Mouse (Mus musculus) c-Kit-positive CD71-positive TER-119-positive erythroid progenitor cells, embryonic 14.5 days (primary cell): Measurements from ENCODE around the gene Cdiptos.

Experiments
- DNase-seq: peaks from one replicate; pipeline ENCODE4 v3.0.0-alpha.2; 2013; ENCODE audit warnings: low spot score

The Cdiptos gene

DNA sequence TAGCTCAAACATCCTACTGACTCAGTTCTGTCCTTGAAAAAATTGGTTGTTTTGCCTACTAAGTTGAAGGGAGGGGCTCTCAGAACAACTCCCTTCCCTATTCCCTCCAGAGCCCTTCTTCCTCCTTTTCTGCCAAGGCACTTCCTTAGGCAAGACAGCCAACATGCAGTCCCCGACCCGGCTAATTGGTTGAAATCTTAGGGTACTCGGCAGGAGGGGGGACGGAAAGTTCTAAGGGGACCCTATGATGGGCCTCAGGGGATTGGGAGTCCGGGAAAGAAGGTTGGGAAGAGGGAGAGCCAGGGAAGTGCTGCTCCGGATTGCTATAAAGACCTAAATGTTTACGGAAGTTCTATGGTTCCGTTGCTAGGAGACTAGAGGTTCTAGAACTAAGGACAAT lies 405 bp downstream of the Cdiptos start:
- DNase-seq: no peak

DNA sequence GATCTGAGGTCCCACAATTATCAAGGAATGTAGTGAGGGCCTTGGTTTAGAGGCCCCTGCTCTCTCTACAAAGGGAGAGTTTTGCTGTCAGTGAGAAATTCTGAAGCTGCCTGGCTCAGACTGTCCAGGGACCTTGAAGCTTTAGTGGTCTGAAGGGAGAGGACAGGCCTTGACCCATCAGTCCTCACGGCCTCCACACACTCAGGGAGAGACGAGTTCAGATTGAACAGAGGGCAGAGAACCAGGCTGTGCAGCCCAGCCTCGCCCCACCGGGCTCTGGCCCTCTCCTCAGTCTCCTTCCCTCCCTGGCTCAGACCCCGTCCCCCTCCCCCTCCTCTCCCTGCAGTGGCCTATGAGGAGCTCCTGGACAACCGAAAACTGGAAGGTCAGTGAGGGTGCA lies 8.5 kb downstream of the Cdiptos start:
- no peak for DNase-seq

DNA sequence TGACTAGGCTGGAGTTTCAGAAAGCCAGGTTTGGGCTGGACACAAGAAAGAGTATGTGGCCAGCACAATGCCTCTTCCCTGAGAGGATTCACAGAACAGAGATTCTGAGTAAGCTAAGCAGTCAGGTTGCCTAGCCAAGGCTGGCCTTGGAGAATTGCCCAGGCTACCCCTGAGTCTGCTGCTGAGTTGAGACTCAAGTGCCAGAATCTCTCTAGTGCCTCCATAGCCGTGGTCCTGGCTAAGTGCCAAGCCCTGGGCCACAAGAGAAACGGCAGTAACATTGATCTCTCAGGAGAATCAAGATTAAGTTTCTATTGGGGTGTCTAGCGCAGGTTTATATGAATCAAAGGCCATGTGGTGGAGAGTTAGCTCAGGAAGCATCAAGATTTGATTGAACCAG lies 10.3 kb downstream of the Cdiptos start:
- DNase-seq: no peak

DNA sequence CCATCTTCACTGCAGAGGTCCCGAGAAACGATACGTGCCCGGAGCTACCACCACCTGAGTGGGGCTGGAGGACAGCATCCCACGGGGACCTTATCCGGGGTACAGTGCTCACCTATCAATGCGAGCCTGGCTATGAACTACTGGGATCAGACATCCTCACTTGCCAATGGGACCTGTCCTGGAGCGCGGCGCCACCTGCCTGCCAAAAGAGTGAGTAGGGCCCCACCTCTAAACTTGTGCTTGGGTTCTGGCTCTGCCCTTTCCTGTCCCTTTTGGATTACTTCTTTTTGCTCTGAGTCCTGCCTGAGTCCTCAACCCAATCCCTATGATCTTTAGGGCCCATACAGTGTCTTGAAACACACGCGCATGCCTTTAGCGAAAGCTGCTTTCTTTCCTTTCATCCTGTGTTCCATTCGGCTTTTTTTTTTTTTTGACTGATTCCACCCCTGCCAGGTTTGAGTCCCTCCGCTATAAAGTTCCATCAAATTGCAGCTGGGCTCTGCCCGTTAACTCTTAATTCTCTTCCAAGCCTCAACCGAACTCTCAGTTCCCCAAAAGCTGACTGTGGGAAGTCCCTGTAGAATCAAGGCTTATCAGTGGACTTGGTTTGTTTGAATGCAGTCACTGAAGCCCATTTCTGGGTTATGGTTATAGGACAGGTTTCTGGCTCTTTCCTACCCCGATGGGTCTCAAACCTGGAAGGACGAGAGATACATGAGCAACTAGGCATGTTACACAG lies 12.2 kb downstream of the Cdiptos start:
- no peak for DNase-seq

DNA sequence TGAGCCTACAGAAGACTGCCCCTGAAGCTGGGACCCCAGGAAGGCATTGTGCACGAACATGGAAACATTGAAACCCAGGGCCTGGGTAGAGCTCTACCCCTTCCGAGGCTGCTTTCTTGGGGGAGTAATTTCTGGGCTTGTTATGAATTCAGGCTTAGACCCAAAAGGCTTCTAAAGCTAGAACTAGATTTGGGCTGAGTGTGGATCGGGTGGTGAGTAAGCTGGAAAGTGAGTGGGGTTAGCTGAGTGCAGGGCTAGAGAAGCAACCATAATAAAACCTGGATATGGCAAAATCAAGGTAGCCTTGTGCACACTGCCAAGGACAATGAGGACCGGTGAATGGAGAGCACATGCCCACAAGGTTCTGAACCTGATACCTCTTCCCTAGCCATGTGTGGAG lies 13.9 kb downstream of the Cdiptos start:
- no peak for DNase-seq

DNA sequence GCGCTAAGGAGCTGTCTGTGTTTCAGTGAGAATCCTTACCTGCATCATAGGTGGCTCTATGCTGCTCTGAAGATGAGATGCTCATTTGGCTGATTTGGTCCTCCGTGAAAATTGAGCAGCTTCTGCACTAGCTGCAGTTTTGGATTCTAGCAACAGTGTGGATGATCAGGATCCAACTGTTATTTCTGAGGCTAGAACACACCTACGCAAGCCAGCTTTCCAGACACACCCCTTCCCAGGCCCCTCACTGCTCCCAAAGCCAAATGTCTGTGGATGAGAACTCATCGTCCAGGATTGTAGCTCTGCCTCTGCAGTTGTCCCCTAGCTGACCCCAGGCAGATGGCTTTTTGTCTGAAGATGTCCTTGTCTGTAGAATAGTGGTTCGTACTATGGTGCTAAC lies 14.8 kb downstream of the Cdiptos start:
- no peak for DNase-seq

DNA sequence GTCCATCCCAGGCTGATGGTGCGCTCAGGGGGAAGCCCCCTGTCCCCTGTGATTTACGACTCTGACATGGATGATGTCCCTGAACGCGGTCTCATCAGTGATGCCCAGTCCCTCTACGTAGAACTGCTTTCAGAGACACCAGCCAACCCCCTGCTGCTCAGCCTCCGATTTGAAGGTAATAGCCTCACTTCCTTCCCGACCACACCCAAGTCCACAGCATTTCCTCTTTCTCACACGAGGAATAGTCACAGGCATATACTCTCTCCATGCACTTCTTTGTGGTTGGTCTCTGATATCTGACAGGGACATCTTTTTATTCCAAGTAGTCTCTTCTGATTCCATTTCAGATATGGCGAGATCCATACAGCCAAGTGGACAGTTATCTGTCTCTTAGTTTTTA lies 16.1 kb downstream of the Cdiptos start:
- no peak for DNase-seq

DNA sequence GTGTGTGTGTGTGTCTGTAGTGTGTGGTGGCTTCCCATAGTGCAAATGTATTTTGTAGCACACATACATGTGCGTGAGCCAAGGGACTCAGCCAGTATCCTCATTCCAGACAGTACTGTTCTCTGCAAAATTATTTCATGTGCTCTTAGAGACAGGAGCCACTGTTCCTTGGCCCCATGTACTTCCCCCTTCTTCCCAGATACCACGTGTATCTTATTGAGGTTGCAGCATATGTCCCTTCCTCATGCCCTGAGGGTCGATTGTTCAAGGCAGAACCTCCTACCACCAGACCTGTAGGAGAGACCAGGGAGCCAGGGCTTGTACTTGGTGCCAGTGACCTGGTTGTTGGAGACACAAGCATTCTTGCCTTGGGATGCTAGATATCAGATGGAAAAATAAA lies 20.8 kb downstream of the Cdiptos start:
- no peak for DNase-seq

DNA sequence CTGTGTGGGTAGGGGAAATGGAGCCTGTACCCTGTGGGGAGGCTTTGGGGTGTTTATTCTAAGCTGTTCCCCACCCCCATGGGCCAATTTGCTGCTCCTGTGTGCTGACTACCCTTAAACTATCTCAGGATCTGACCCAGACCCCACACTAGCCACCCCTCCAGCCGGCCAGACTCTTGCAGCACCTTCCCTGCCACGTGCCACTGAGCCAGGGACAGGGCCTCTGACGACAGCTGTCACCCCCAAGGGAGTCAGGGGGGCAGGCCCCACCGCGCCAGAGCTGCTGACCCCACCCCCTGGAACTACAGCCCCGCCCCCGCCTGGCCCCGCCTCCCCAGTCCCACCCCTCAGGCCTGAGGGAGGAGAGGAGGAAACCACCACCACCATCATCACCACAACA lies 23.3 kb downstream of the Cdiptos start:
- DNase-seq: no peak

DNA sequence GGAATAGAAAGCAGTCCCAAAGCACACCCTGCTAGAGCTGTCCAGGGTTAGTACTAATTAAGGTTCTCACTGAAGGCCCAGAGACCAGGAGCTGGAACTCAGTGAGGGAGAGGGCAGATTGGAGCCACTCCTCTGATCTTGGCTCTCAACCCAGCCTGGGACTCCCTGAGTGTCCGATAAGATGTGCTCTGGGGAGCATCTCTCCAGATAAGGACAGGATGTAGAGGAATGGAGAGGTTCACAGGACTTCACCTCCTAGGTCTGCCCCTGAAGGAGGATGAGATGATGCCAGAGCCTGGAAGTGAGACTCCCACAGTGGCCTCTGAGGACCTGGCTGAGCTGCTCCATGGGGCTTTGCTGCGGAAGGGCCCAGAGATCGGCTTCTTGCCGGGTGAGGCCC lies 24.2 kb downstream of the Cdiptos start:
- DNase-seq: no peak

DNA sequence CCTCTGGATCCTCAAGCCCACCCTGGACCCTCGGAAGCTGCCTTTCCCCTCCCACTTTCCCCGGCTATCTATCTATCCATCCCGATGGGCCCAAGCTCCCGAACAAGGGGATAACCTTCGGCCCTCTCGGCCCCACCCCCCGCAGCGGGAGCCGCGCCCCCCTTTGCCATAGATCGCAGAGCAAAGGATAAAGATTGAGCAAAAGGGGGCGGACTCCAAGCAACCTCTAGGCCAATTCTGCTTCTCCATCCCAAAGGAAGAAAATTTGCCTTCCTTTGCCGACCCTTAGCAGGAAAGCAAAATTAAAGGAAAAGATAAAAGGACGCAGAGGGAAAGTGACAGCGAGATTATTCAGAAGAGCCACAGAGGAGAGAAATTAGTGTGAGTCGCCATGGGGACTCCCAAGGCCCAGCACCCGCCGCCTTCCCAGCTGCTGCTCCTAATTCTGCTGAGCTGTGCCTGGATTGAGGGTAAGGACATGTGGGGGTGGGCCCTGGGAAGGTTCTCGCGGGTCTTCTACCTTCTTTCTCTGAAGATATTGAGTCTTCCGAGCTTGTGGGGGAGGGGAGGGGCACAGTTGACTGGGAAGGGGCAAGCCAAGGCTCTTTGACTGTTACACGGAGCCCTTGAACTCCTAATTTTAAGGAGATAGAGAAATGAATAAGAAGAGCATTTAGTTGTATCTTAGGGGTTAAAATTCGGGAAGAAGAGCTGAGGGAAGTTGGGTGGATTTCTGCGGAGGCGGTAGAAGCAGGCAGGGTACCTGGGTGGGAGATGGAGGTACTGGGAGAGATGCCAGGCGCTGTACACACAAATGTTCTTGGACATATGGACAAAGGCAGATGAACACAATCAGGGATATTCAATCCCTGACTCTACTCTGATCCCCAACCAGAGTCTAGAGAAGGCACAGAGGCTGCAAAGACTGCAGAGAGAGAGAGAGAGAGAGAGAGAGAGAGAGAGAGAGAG lies 25.0 kb downstream of the Cdiptos start:
- DNase-seq: no peak

DNA sequence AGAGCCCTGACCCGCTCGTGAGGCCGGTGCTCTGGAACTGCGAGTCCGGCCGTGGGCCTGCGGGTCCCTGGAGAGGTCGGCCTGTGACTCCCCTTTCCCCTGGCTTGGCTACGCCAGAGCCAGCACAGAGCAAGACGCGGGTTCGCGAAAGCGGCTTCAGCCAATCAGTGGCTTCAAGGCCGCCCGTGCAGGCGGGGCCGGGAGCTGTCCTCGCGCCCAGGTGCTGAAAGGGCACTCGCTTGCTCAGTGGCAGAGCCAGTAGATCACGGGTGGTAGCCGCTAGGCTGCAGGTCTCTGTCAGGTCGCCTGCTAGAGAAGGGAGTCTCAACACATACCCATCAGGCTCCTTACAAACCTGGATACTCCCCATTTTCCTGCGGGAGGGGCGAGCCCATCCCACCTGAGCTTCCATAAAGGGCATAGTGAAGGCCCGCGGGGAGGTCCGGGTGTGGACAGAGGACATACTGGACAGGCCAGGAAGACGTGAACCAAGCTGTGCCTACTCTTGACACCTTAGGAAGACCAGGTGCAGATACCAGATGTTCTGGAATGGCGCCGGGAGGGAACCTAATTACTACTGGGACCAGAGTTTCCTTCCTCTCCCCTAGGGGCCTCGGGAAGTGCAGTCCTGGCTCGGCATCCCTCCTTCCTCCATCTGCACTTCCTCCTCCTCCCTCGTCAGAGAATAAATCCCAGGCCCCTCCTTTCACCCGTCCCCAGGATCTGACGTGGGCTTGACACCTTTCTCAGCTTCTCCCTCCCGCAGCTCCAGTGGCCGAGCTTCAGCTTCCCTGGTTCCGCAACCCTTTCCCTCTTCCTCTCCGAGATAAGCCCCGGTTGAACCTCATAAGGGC lies 25.9 kb downstream of the Cdiptos start, which contains the start of gene Sez6l2:
TSS of gene Sez6l2 (plus strand) at position 771 of the 854 bp plus-strand sequence.
- DNase-seq: peak; percentile 81

DNA sequence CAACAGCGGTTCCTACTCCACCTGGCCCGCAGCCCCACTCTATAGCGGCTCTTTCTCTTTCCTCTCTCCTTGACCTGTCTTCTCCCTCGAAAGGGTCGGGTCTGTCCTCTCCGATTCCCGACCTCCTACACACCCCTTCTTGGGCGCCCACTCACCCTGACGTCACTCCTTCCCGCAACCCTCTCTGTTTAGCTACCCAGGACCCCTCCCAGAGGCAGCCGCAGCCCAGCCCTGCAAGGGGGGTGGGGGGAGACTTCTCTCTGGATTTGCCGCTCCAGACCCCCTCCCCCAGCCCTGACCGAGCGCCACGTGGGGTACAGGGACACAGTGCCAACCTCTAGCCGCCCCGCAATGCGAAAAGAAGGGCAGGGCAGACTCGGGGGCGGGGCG lies 26.5 kb downstream of the Cdiptos start, which contains the start of gene Asphd1:
TSS of gene Asphd1 (minus strand) at position 180 of the 390 bp plus-strand sequence.
- DNase-seq: no peak

DNA sequence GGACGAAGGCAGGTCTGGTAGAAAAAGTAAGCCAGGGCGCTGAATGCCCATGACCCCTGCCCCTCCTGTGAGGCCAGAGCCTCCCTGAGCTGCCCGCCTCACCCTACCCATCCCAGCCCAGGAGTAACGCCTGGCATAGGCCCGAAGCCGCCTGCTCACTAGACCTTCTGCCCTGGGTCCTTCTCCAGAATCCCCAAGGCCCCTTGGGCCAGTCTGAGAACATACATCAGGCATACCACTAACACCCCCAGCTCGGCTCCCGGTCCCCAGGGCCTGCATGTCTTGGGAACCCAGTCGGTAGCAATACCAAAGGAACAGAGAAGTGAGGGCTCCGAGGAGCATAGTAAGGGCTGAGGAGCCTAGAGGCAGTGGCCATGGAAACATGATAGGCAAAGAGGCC lies 27.3 kb downstream of the Cdiptos start:
- DNase-seq: no peak

DNA sequence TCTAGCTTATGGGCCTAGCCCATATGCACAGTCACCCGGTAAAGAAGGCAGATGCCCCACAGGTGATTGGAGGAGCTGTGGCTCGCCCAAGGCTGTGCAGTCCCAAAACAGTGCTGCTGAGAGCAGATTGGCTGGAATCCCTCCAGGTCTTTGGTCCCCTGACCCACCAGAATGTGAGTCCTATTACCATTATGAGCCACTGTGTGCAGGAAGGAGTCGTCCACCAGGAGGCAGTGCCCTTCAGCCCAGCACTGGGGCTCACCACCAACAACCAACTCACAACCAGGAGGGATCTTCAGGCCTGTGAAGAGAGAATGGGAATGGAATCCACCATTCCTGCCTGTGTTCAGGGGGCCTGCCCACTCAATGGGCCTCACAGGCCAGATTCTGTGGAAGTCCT lies 29.4 kb downstream of the Cdiptos start:
- DNase-seq: no peak

DNA sequence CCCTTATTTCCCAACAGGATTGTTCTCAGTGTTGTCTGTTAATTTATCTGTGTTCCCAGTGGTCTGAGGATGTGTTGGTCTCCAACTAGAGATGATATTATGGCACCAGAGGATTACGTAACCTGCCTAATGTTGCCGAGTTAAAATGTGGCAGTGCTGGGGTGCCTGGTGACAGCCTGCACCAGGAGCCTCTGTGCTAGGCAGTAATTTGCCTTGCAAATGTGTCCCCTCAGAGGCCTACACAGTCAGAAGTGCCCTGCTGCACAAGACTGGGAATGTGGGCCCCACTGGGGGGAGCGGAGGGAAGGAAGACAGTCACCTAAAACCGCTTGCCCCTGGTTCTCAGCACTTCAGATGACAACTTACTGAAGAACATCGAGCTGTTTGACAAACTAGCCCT lies 34.1 kb downstream of the Cdiptos start:
- no peak for DNase-seq

DNA sequence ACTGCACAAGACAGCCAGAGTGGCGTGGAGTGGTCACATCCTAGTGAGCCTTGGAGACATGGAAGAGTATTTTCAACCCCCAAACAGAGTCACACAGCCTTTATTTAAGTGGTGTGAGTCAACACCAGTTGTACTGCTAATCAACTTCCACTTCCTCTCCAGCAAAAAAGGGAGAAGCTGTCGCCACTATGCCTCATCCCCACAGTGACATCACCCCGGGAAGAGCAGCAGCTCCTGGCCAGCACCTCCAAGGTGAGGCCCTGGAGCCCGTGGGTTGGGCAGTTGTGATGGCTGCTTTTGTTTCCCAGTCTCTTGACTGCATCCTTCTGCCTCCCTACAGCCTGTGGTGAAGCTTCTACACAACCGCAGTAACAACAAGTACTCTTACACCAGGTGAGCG lies 34.7 kb downstream of the Cdiptos start:
- DNase-seq: no peak

DNA sequence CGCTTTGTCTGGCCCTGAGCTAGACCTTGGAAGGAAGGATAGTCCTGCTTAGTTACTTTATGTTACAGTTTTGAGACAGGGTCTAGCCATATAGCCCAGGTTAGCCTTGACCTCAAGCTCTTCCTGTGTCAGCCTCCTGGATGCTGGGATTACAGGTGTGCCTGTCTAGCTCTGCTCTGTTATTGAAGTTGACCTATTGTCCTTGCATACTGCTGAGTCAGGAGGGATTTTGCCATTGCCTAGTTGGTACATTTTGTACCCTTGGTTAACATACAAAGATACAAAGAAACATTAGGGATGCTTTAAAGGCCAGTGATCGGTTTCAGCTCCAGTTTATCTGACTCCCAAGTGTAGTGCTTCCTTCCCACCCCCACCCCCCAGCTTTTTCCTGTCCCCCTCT lies 43.2 kb downstream of the Cdiptos start:
- no peak for DNase-seq

DNA sequence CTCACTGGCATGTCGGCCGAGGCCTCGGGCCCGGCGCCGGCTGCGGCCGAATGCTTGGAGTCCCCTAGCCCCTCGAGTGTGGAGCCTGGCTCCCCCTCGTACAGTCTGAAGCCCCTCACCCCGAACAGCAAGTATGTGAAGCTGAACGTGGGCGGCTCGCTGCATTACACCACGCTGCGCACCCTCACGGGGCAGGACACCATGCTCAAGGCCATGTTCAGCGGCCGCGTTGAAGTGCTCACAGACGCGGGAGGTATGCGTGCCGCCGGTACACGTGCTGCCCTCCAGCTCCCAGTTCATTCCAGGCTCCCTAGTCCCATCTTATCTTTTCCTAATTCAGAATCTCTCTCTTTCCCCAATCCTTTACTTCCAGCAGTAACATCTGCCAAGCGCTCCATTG lies 46.9 kb downstream of the Cdiptos start:
- DNase-seq: no peak

DNA sequence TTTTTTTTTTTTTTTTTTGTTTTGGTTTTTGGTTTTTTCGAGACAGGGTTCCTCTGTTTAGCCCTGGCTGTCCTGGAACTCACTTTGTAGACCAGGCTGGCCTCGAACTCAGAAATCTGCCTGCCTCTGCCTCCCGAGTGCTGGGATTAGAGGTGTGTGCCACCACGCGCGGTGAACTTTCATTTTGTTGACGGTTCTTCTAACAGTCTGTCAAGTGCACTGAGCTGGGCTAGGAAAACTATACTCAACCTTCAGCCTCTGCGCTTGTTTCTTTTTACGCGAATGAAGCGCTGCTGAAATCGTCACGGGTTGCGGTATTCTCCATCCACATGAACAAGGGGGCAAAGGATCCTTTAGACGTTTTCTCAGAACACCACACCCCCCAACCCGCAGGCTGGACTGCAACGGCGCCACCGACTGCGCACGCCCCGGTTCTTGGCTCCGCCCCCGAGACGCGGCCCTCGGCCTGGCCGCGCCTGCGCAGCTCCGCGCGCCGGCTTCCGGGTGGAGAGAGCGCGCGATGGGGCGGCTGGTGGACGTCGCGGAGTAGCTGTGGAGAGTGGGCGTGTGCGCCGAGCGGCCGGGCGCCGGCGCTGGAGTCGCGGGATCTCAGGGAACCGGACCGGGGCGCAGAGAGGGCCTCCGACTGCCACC lies 47.4 kb downstream of the Cdiptos start, which contains the start of gene Kctd13:
TSS of gene Kctd13 (plus strand) at position 496 of the 654 bp plus-strand sequence.
- peak; percentile 86 for DNase-seq

DNA sequence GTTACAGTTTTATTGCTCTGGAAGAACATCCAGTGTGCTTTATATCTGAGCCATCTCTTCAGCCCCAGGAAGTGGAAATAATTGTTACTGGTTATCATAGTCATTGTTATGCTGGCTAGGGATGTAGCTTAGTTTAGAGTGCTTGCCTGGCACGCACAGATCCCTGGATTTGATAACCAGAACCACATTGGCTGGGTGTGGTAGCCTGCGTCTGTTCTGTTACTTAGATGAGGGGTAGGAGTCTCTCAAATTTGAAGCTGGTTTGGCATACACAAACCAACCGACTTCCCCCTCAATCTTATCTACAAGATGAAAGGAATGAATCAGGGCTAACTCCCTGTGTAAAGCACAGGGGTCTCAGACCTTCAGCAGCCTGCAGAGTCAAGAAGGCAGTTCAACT lies 49.6 kb downstream of the Cdiptos start:
- no peak for DNase-seq

DNA sequence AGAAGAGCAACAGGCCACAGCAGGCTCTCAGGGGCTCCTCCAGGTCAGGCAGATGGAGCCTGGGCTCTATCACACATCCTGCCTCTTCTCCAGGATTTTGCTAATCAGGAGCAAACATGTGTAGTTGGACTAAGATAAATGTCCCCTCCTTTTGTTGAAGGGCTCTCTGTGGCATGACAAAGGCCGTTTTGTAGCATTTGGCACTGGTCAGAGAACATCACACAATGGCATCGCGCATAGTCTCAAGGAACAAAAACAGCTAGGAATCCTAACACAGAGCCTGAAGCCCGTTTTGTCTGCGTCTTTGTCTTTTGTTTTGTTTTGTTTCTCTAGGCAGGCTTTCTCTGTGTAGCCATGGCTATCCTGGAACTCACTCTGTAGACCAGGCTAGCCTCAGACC lies 51.9 kb downstream of the Cdiptos start:
- no peak for DNase-seq
